Mouse (Mus musculus) lung, adult 18-20 months (tissue): ENCODE measurements around the gene Cntnap1.
A peak's percentile ranks its signal among the peaks of the same experiment; 100 is the strongest.

Experiments used
- DNase-seq, 2 experiments: peaks; one replicate each; pipeline ENCODE4 v3.0.0; 2022; ENCODE audit warnings: mixed read lengths in 2 of 2

Gene Cntnap1

DNA sequence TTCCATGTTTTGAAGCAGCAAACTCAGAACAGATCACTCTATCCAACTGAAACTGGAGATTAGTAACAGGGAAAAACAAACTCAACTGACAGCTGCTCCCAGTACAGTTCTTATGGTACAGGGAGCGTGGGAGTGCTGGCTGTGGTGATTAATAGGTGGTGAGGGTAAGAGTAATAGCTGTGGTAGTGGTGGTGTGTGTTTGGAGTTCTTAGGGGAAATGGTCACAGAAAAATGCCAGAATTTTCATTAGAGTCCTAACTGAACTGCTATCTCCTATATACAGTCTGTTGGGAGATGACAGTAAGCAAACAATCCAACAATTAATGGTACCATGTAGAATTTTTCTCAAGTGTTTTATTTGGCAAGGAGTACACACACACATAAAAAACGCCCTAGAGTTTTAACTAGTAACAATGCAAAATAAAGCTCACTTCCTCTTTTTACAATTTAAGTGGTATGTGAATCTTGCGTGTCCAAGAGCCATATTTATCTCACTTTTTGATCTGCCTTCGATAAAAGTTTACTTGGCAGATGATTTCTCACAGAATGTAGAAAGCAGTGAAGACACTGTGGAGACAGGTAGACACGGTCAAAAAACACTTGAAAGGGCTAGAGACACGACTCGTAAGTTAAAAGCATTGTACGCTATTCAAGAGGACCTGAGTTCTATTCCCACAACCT is 51.1 kb downstream of the Cntnap1 start:
- no peak for DNase-seq

DNA sequence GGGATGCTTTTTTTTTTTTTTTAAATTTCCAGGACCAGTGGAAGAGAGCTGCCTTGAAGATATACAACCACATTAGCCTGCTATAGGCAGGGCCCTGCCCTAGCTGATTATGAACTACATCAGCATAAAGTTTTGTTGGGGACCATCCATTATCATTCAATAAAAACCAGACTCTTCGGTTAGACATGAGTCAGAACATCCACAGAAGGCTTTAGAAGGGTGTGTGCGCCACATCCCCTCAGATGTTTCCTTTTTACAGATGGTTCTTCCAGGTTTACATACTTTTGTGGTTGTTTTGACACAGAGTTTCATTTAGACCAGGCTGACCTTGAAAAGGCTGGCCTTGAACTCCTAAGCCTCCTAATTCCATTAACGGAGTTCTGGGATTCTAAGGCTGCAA is 54.0 kb downstream of the Cntnap1 start:
- DNase-seq: no peak

DNA sequence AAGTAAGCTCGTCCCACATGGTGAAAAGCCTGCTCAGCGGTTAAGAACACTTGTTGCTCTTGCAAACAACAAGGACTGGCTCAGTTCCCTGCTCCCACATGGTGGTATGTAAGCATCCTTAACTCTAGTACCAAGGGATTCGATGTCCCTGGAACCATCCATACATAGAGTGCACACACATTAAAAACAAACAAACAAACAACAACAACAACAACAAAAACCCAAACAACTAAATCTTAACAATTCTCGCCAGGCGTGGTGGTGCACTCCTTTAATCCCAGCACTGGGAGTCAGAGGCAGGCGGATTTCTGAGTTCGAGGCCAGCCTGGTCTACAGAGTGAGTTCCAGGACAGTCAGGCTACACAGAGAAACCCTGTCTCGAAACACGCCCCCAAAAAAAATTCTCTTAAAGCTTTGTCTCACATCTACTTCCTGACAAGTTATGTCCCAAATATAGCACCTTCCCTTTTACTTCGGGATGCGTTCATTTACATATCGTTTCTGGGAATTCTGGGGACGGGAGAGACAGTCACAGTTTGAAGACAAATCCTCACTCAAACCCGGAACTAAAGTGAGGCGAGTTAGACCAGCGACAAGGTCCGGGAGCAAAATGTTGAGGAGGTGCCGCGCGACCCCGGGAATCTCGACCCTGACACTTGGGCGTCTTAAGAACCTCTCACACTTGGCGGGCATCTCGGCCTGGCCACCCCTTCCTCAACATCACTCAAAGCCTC is 55.2 kb downstream of the Cntnap1 start:
- peak in 1 of 2 experiments; percentile 37 for DNase-seq

DNA sequence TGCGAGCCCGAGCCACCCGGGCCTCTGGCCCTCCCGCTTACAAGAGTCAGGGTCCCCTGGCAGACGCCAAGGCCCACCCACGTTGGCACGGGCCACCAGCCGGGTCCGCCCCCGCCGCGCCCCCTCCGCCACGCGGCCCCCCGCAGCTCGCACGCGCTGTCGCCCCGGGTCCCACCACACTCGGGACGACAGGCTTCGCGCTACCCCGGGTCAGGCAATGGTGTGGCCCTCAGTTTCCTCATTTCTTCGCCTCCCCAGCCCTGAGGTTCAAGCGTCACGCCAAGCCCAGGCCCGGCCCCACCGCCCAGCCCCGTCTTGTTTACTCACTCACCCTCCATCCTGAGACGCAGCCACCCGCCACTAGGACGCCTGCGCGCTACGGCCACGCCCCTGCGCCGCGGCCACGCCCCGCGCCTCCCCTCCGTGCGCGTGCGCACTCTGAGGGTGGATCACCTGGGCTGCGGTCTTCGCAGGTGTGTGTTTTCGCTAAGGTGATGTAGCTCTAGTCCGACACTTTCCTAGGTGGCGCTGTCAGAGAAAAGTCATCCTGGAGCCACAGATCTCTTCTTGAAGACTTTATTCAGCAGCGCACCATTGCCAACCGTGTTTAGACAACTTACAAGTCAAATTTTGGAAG is 55.9 kb downstream of the Cntnap1 start, which contains the start of gene Ezh1:
TSS of gene Ezh1 (minus strand) at position 399 of the 637 bp plus-strand sequence.
- peak; percentile 93 to 95 for DNase-seq

DNA sequence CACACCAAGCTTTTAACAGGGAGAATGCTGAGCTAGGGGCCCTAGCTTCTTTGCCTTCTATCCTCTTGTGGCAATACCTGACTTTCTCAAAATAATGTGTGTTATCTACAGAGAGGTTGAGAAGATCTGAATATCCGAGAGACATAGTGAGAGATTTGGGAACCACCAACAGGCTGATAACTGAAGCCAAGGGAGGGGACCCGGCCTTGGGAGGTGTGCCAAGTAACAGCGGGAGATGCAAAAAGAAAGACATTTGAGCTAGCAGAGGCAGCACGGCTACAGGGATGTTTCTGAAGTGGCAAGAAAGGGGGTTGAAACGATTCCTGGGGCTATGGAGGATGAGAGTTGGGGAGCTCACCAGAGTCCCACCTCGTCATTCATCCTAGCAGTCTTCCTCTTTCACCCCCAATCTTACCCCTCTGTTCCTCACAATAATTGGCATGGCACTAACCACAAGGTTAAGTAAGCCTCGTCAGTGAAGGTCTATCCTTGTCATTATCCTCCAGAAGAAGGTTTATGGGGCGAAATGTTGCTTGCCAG is 59.1 kb downstream of the Cntnap1 start:
- peak; percentile 52 to 62 for DNase-seq

DNA sequence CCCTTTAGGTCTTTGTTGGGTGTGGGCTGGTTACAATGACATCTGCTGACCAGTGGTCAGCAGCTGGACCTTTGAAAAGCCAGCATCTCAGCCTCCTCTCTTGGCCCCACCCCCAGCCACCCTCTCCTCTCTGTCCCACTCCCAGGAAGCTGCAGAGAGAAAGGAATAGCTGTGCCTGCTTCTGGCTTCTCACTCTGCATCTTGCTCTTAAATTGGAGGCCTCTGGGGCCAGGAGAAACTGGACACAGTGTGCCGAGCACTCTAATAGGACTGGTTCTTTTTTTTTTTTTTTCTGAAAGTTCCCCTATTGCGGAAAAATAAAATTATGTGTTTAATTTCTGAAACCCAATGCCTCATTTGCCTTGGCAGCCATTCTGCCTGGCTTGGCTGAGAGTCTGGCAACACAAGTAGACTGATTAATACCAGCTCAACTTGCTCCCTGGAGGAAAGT is 59.8 kb downstream of the Cntnap1 start:
- peak in 1 of 2 experiments; percentile 75 for DNase-seq

DNA sequence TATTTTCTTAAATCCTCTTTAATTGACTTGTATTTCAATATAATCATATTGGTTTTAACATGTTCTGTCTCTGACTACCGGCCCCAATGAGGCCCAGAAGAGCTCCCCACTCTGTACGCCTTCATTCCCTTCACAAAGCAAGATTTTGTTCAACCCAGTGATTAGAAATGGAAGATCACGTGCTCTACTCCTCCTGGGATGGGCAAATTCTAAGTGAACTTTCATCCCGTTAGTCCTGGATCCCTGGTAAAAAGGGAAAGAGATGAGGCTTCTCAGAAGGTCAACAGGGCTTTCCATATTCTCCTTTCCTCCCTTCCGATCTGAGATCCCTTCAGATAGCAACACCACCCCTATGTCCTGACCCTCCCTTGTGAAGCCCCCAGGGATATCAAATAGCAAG is 60.2 kb downstream of the Cntnap1 start:
- DNase-seq: no peak

DNA sequence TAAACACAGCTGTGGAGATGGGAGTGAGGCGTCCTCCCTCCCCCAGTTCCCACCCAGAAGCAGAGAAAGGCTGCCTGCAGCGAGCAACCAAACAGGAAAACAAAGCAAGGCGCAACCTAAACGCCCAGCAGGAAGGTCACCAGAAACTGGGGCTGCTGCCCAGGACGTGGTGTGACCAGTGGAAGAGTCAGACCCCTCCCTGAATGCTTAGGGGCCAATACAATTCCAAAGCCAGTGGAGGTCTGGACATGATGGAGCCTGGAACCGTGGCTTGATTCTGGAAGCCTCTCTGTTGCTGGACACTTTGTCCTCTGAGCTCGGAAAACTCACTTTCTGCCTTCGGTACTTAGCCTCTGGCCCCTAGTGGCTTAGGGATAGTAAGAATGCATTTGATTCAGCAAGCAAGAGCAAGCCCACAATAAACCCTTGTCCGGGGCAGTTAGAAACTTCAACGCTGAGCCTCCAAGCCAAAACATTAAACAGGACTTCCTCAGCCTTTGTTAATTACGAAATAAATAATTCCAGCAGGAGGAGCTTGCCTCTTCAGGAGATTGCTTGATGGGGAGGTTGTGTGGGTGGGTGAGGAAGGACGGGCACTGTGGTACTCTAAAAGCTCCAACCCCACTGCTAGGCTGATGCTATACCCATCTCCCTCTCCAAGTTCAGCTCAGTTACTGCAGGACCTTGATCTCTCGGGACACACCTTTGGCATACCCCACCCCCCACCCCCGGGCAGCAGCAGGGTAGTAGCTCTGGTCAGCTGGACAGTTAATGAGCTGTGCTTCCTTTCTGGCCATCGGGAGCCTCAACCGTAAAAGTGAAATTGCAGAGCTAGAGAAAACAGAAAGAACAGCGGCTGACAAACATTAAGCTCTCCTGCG is 60.9 kb downstream of the Cntnap1 start:
- peak; percentile 85 to 90 for DNase-seq

DNA sequence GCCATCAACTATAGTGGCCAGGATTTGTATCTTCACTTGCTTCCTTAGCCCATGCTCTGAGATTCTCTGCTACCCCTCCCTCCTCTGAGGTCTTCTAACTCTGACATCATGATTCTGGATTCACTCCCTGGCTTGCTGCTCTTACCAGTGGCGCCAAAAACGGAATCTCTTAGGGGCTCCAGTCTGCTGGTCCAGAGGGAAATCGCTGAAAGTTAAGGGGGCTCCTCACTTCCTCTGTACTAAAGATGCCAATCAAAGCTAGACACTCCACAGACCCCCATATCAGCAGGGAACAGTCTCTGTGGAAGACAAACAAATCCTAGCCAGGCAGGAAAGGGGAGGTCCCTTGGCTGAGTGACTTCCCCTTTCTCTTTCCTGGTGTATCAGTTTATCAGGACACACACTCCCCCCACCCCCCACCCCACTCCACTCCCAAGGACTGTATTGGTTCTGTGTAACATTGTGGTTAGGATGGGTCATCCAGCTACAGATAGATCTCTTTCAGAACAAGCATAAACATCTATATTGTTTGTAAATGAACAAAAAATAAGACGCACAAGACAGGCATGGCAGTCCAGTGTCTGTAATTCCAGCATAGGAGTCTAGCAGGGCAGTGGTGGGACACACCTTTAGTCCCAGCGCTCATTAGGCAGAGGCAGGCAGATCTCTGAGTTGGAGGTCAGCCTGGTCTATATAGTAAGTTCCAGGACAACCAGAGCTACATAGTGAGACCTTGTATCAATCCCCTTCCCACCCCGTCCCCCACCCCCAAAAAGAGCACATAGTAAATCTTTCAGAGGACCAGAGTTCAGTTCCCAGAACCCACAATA is 61.9 kb downstream of the Cntnap1 start:
- peak; percentile 74 to 85 for DNase-seq

DNA sequence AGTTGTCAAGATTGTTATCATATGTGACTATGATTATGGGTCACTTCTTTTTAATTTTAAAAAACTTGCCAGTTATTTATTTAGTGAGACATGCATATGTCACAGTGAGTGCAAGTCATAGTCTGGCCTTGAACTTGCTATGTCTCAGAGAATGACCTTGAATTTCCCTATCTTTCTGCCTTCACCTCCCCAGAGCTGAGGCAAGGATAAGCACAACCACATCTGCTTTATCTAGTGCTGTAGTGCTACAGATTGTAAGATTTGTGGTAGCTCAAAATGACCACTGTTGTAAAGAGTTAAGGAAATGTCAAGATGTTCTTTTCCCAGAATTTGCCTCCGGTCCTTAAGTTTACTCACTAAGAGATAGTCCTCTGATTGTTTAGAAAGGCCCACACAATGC is 62.9 kb downstream of the Cntnap1 start:
- no peak for DNase-seq

DNA sequence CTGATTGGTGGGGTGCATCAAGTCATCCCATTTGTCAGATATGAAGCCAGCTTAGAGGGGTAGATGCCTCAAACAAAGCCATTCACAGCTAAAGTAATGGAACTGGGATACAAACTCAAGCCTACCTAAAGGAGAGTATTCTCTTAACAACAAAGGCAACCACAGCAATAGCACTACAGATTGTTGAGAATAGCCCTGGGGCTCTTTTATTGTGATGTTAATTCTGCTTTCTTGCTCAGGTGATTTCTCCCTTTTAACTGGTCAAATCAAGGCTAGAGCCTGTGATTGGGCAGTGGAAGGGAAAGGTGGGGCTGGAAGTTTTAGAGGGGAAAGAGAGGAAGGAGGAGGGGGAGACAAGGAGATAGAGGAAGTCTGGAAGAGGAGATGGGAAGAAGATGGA is 63.8 kb downstream of the Cntnap1 start:
- no peak for DNase-seq

DNA sequence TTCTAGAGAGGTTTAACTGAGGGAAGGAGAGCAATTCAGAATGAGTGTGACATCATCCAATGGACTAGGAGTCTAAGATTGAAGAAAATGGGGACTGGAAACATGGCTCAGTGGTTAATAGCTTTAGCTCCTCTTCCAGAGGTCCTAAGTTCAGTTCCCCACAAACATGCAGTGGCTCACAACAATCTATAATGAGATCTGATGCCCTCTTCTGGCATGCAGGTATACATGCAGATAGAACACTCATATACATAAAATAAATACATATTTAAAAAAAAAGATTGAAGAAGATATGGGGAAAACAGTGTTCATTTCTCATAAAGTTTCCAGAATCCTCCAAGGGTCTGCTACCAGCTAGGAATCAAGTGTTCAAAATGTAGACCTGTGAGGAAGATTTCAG is 65.1 kb downstream of the Cntnap1 start:
- no peak for DNase-seq

DNA sequence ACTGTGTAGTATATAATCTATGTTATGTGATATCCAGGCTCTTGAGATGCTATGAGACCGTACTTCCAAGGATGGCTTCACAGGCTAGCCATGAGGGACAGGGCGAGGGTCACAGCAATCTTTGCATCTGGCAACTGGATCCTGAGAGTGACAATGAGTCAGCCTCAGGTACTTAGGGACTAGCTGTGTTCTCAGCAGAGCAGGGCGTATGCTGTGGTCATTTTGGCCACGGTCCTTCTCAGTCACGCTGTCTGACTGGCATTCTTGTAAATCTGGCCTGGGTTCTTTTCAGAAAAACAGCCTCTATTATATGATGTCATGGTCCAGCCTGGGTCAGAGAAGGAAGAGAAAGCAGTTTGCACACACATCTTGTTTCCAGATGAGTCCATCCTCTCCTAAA is 66.5 kb downstream of the Cntnap1 start:
- DNase-seq: no peak

DNA sequence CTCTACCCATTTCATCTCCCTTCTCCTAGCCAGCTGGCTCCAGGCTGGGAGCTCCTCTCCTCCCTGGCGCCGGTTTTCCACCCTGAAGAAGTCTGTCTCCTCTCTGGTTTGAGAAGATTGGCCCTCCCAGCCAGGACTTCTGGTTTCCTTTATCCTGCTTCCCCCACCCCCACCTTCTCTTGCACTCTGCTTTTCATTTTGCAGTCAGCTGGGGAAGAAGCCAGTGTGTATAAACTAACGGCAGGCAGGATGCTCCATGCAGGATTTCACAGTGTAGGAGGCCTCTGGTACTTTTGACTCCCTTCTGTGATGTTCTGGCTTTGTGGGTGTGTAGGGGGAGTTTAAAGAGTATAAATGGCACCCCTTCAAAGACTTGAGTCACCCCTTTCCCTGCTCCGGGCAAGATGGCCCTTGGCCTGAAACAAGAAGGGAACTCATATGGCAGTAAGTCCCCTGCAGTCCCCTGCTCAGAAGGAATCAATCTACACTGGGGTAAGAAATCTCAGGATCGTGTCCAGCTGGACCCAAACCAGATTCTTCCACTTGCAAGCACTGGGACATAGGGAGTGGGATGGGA is 67.8 kb downstream of the Cntnap1 start:
- no peak for DNase-seq
